Mouse (Mus musculus): ENCODE data around the gene Scd4.
A peak's percentile ranks its signal among the peaks of the same experiment; 100 is the strongest.

Gene Scd4

DNA sequence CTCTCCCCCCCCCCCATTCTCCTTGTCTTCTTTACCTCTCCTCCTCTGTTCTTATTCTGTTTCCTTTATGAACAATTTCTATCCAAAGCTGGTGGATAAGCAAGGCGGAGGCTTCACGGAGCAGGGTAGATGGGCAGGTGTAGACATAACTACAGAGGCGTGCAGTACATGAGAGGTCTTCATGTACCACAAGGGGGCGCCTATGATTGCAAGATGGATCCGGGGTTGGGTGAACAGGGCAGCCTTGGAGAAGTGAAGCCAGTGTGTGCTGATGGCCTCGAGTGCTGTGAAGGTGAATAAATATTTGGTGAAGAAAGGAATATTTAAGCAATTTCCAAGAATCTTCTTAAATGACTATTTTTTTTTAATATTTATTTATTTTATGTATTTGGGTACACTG, 40.1 kb downstream of the Scd4 start:
- peak; percentile 30 to 54 for DNase-seq (ENCODE audit: low read depth in 1 of 2, low spot score in 2 of 2)

DNA sequence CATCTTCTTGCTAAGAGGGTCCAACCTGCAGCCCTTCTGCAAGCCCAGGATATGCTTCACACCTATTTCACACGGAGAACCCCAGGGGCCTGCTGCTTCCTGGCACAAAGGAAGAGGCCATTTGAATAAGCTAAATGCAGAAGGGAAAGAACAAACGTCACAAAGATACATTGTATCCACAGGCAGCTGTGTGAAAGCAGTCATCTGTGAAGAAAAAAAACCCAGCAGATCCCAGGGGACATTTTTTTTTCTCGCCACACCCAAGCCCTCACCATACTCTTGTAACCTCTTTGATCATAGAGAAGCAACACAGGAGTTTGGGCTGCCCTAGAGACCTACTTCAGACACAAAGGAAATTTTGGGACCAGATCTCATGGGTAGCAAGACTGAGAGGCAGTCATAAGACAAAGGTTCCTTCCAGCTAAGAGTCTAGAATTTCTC, 43.6 kb downstream of the Scd4 start:
- no peak for DNase-seq (ENCODE audit: low read depth in 1 of 2, low spot score in 2 of 2)

DNA sequence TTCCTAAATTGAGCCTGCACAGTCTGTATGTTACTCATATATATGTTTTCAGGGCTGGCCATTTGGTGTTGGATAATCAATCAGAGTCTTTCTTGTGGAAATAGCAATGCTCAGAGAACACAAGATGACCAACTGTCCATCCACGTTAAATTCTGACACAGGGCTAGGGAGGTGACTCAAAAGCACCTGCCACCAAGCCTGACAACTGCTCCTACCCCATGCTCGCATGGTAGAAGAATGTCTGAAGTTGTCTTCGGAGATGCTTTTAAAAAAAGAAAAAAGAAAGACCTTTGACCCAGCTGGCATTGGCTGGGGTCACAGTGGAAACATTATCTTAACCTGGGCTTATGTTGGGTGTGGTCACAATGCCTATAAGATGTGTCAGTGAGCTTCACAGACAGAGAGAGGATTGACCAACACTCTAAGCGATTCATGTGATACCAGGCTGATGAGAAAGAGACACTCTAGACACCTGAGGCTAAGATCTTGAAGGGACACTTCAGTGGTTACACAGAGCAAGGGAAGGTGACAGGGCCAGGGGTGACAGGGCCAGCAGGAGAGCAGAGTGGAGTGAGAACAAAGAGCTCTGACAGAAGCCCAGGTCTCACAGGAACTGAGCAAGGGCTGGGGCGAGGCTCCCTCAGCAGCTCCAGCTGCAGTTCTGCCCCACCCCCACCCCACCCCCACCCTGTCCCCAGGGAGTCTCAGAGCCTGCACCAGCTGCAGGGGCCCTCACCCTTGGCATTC, 44.9 kb downstream of the Scd4 start:
- DNase-seq (ENCODE audit: low read depth in 1 of 2, low spot score in 2 of 2): no peak

DNA sequence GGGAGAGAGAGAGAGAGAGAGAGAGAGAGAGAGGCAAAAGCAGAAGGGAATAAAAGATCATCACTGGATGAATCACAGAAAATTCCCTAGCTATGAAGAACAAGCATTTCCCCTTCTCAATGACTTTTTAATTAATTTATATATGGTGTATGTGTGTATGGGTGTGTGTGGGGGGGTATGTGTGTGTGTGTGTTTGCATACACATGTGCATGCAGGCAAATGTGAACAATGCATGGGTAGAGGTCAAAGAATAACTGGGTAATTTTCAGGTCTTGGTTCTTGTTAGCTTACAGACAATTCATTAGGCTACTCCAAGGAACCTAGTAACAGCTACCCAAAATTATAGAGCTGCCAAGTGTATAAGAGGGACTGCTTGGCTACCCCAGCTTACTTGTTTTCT, 46.2 kb downstream of the Scd4 start:
- no peak for DNase-seq (ENCODE audit: low read depth in 1 of 2, low spot score in 2 of 2)

- no peak for DNase-seq (ENCODE audit: low read depth in 1 of 2, low spot score in 2 of 2)
Measured at GRCm38 (mm10) chr19:44380065-44380464, 47.2 kb downstream of the Scd4 start.

DNA sequence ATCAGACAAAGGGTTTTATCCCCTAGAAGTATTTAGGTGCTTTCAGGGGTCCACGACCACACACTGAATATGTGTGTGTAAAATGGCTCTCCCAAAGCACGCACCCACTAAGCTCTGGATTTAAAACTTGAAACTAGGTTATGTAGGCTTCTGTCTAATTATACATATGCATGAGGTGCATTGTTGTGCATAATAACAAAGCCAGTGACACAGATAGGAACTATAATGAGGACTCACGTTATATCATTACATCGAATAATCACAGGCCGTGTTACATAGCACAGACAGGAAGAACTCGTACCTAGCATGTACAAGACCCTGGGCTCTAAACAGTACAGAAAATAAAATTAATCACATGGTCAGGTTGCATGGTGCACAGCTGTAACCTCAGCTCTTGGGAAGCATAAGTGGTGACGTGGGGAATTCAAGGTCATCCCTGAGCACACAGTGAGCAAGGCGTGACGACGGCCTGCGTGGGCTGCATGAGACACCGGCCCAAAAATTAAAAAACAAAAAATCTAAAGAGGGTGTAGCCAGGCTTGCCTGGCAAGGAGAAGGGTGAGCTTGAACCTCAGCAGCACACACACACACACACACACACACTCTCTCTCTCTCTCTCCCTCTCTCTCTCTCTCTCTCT, 49.9 kb downstream of the Scd4 start:
- no peak for DNase-seq (ENCODE audit: low read depth in 1 of 2, low spot score in 2 of 2)

GRCm38 (mm10) chr19:44385887-44386498, 53.1 kb downstream of the Scd4 start:
- no peak for DNase-seq (ENCODE audit: low read depth in 1 of 2, low spot score in 2 of 2)

DNA sequence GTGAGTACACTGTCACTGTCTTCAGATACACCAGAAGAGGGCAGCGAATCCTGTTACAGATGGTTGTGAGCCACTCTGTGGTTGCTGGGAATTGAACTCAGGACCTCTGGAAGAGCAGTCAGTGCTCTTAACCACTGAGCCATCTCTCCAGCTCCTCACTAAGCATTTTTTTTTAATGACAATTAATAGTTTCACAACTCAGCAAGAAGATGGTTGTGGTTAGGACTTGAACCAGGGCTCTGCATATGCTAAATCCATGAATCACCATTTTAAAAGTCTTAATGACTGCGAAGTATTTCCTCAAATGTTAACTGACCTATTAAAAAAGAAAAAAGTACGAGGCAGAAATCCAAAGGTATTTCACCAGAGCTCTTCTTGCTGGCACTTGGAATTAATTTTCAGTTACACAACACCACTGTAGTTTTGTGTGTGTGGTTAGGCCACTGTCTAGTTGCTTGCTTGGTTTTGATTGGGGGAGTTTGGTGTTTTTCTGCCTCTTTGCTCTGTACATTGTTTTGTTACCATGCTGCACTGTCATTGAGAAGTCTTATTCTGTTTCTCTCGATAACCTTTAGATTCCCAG, 54.3 kb downstream of the Scd4 start:
- no peak for DNase-seq (ENCODE audit: low read depth in 1 of 2, low spot score in 2 of 2)

GRCm38 (mm10) chr19:44387746-44388474, 55.0 kb downstream of the Scd4 start:
- DNase-seq (ENCODE audit: low read depth in 1 of 2, low spot score in 2 of 2): no peak

DNA sequence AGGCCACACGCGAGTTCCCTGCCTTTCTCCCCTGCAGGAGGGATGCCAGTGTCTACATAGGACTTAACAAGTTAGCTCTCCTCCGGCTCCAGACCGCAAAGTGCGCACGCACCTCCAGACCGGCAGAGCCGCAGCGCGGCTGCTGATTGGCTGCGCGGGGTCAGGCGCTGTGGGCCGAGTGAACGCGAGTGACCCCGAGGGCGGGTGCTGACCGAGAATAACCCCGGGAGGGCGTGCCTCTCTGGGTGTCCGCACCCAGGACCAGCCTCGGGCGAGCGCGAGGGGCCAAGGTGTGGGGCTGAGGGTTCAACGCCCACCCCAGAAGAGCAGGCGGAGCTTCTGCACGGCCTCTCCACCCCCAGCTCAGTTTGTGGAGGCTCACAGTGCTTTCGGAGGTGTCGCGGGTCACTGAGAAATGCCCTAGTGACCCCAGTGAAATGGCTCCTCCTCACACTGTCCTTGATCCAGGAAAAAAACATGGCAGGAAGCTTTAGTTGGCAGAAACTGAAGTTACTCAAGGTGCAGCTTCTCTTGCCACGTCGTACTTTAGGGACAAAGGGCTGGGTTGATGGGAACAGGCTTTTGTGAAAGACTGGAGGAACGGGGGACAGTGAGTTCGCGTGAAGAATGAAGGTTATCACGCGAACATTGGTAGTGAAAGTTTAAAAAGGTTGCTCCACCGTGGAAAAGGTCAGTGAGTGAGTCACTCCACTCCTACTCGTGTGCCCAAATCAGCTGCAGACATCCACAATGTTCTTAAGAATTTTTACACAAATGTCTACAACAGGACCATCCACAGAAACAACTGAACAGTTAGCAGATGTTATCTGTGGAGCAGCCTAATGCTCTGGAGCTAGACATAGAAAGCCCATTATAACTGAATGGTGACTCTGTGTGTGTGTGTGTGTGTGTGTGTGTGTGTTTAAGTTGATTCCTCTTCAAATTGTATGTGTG, 55.9 kb downstream of the Scd4 start:
- peak; percentile 92 to 95 for DNase-seq (ENCODE audit: low read depth in 1 of 2, low spot score in 2 of 2)

GRCm38 (mm10) chr19:44389507-44389906, 56.6 kb downstream of the Scd4 start:
- DNase-seq (ENCODE audit: low read depth in 1 of 2, low spot score in 2 of 2): peak in 1 of 2 experiments; percentile 23

DNA sequence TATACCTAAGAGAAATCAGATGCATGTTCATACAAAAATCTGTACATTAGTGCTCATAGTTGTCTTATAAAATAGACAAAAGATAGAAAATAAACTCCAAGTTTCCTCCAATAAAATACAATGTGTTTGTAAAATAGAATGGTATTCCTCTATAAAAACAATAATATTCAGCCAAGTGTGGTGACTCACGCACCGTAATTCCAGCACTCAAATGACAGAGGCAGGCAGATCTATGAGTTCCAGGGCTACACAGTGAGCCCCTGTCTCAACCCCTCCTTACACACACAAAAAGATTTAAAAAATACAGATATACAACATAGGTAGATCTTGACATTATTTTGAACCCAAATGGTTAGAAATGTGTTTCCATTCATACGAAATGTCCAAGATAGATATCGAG, 59.0 kb downstream of the Scd4 start:
- DNase-seq (ENCODE audit: low read depth in 1 of 2, low spot score in 2 of 2): no peak

- no peak for DNase-seq (ENCODE audit: low read depth in 1 of 2, low spot score in 2 of 2)
Measured at GRCm38 (mm10) chr19:44392339-44393009, 59.6 kb downstream of the Scd4 start.

DNA sequence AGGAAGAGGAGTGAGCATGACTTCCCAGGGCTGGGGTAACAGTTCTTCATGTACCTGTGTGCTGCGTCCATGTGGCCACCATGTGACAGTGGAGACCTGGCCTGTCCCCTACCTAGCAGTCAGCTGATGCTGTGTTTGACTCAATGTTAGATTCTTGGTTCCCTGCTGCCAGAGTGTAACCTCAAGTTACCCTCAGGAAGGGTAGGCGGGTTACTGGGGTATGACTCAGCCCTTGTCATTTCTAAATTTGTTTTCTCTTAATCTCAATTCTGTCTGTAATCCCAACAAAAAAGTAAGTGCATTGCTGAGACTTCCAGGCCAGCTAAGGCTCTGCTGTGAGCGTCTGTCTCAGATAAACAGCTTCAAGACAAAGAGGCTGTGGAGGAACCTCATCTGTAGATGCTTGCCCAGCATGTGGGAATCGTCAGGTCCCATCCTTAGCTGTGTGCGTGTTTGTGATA, 61.1 kb downstream of the Scd4 start:
- DNase-seq (ENCODE audit: low read depth in 1 of 2, low spot score in 2 of 2): no peak

- no peak for DNase-seq (ENCODE audit: low read depth in 1 of 2, low spot score in 2 of 2)
Measured at GRCm38 (mm10) chr19:44394972-44395371, 62.1 kb downstream of the Scd4 start.

All from monocyte, adult 2 months (primary cell).